Mouse (Mus musculus) CH12.LX (cell line): ENCODE data around the gene Eid1.

Source experiments
- CTCF ChIP-seq, 2 experiments: IDR thresholded peaks in 1 of 2; conservative IDR thresholded peaks in 1 of 2; 2 replicates each; pipeline ENCODE4 v1.5.1; 2011 to 2012; ENCODE audit warnings: low read depth in 2 of 2, low read length in 2 of 2, improper control_type of control experiment in 1 of 2, inconsistent platforms in 1 of 2, mild to moderate bottlenecking in 1 of 2, moderate library complexity in 1 of 2
- E2F4 ChIP-seq: IDR thresholded peaks from 2 replicates; pipeline ENCODE4 v1.6.1; 2011; ENCODE audit warnings: low read depth, low read length, improper control_type of control experiment; ENCODE audit not compliant: insufficient replicate concordance
- ELF1 ChIP-seq: IDR thresholded peaks from 2 replicates; pipeline ENCODE4 v1.6.1; 2014; ENCODE audit warnings: low read depth, mild to moderate bottlenecking, inconsistent platforms, low read length, improper control_type of control experiment
- ETS1 ChIP-seq: conservative IDR thresholded peaks from 2 replicates; pipeline ENCODE4 v1.6.1; 2012; ENCODE audit warnings: low read depth, mild to moderate bottlenecking, inconsistent platforms, low read length, improper control_type of control experiment, moderate library complexity
- RCOR1 ChIP-seq: conservative IDR thresholded peaks from 2 replicates; pipeline ENCODE4 v1.6.1; 2012; ENCODE audit warnings: low read depth, mild to moderate bottlenecking, inconsistent platforms, low read length, improper control_type of control experiment
- USF2 ChIP-seq: conservative IDR thresholded peaks from 2 replicates; pipeline ENCODE4 v1.6.1; 2011; ENCODE audit warnings: low read depth, low read length, improper control_type of control experiment
- ZNF384 ChIP-seq: IDR thresholded peaks from 2 replicates; pipeline ENCODE4 v1.6.1; 2012; ENCODE audit warnings: low read depth, low read length, improper control_type of control experiment, inconsistent platforms

GRCm38 (mm10) chr2:125685441-125686150 is 12.7 kb downstream of the Eid1 start:
- TF ChIP-seq ETS1 = no peak
- no peak for TF ChIP-seq E2F4
- TF ChIP-seq USF2 = no peak
- TF ChIP-seq ELF1 = no peak
- no peak for TF ChIP-seq RCOR1
- TF ChIP-seq ZNF384 = no peak
- no peak for TF ChIP-seq CTCF (conservative IDR thresholded peaks at IDR 0.05 in 1 of 2, IDR thresholded peaks at IDR 0.05 in 1 of 2; ENCODE audit: low read depth in 2 of 2, low read length in 2 of 2)
